Mouse (Mus musculus) neural tube, embryonic 11.5 days (tissue): ENCODE data around the gene Olfr1359. TPM values are rescaled to one million over a fixed set of nuclear protein-coding genes. Genes with fewer than 3 reads are reported as not detected.
A peak's percentile ranks its signal among the peaks of the same experiment; 100 is the strongest.
"Not testable (repeated sequence)": the region's sequence is repeated elsewhere in the genome, so short reads cannot be mapped to it uniquely, and the experiment has no call there.

ENCODE experiments used
- ATAC-seq: fragments of 200-750 bp; cut with Nextera tagmentation; 2 replicates; pipeline ENCODE4 v1.8.0; 2017; ENCODE audit warnings: moderate number of reproducible peaks, mild to moderate bottlenecking, moderate TSS enrichment, moderate library complexity; ENCODE audit not compliant: insufficient read depth, low FRiP score, low TSS enrichment
- DNase-seq: peaks from one replicate; pipeline ENCODE4 v3.0.0-alpha.2; 2015; ENCODE audit warnings: low spot score
- H3K27ac ChIP-seq: fragments of 300-500 bp; sonication (generic); 2 replicates; pipeline ENCODE4 v1.5.1; 2014; ENCODE audit warnings: low read depth, mild to moderate bottlenecking, low read length
- H3K27me3 ChIP-seq: fragments of 300-500 bp; sonication (generic); 2 replicates; pipeline ENCODE4 v1.6.1; 2014; ENCODE audit warnings: mild to moderate bottlenecking, low read length, mixed read lengths; ENCODE audit not compliant: control insufficient read depth, insufficient read depth
- H3K36me3 ChIP-seq: fragments of 300-500 bp; sonication (generic); 2 replicates; pipeline ENCODE4 v1.6.1; 2014; ENCODE audit warnings: mild to moderate bottlenecking, low read length, moderate library complexity, mixed read lengths; ENCODE audit not compliant: control insufficient read depth, insufficient read depth
- H3K4me1 ChIP-seq: fragments of 300-500 bp; sonication (generic); 2 replicates; pipeline ENCODE4 v1.6.1; 2014; ENCODE audit warnings: low read length, mixed read lengths; ENCODE audit not compliant: control insufficient read depth, insufficient read depth
- H3K4me2 ChIP-seq: fragments of 300-500 bp; sonication (generic); 2 replicates; pipeline ENCODE4 v1.6.1; 2014; ENCODE audit warnings: low read depth, mild to moderate bottlenecking, moderate library complexity
- H3K4me3 ChIP-seq: fragments of 300-500 bp; sonication (generic); 2 replicates; pipeline ENCODE4 v1.5.1; 2014; ENCODE audit warnings: low read depth, low read length
- H3K9ac ChIP-seq: fragments of 300-500 bp; sonication (generic); 2 replicates; pipeline ENCODE4 v1.6.1; 2014; ENCODE audit warnings: mild to moderate bottlenecking, low read length
- H3K9me3 ChIP-seq: fragments of 300-500 bp; sonication (generic); 2 replicates; pipeline ENCODE4 v1.6.1; 2016; ENCODE audit warnings: low read length; ENCODE audit not compliant: control insufficient read depth
- WGBS: fragments of 180-500 bp; shearing (Covaris S2); extraction: QIAGEN DNeasy Blood & Tissue Kit; methylation state at CpG from one replicate; pipeline ENCODE4 v1.1.7; 2014; 5-methylcytosine and 5-hydroxymethylcytosine counted together
- polyA plus RNA-seq: library from polyadenylated mRNA; unstranded; fragments of >200 nt; fragmentation: Nextera tagmentation; extraction: Ambion mirVana; gene quantifications from 2 replicates; pipeline ENCODE4 v1.2.1, GENCODE M21; 2014

Gene Olfr1359
- polyA plus RNA-seq, 1 experiment from 2014 or later: not detected

GRCm38 (mm10) chr13:21715131-21715863 lies 17.4 kb downstream of the Olfr1359 start:
- H3K27me3 ChIP-seq: no peaks in the 10 kb centered on the region
- peak; percentile 41 for DNase-seq
- peaks cover 16% of the 10 kb centered on the region for H3K4me1 ChIP-seq
- peak overlapping the region; percentile 56 for H3K4me2 ChIP-seq
- H3K9ac ChIP-seq: peak overlapping the region; percentile 43
- peak overlapping the region; percentile 75 for H3K27ac ChIP-seq
- H3K9me3 ChIP-seq: no peaks in the 10 kb centered on the region
- H3K4me3 ChIP-seq: peak overlapping the region; percentile 32
- no peaks in the 10 kb centered on the region for H3K36me3 ChIP-seq
- ATAC-seq: no peak
- WGBS: 1% methylated on average over 22 of the region's 22 CpGs

DNA sequence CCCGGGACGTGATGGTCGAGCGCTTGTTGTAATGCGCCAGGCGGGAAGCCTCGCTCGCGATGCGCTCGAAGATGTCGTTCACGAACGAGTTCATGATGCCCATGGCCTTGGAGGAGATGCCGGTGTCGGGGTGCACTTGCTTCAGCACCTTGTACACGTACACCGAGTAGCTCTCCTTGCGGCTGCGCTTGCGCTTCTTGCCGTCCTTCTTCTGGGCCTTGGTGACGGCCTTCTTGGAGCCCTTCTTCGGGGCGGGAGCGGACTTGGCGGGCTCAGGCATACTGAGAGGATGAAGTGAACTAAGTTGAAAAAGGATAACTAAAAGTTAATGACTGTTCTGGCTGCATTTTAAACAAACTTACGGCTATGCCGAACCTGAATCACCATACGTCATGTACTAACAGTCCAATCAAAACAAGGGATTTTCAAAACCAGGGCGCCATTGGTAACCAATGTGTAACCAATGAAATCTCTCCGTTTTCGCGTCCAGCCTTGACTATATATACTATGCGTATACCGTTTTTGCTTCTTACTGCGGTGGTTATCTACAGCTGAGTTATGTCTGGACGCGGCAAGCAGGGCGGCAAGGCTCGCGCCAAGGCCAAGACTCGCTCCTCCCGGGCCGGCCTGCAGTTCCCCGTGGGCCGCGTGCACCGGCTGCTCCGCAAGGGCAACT lies 18.1 kb downstream of the Olfr1359 start, which contains the start of the genes Hist1h2bl and Hist1h2ai:
TSS of gene Hist1h2bl (minus strand) at position 280 of the 676 bp plus-strand sequence.
TSS of gene Hist1h2ai (plus strand) at position 559 of the 676 bp plus-strand sequence.
- peak within 1 kb of the TSS; percentile 68 for H3K4me2 ChIP-seq
- H3K4me1 ChIP-seq: peaks cover 22% of the 10 kb centered on the region
- not testable (repeated sequence) for H3K27me3 ChIP-seq, H3K36me3 ChIP-seq, H3K9me3 ChIP-seq
- peak within 1 kb of the TSS; percentile 69 for H3K9ac ChIP-seq
- peak within 1 kb of the TSS; percentile 32 for H3K4me3 ChIP-seq
- WGBS: 1% methylated on average over 27 of the region's 50 CpGs
- H3K27ac ChIP-seq: peak within 1 kb of the TSS; percentile 87
- ATAC-seq (peak; percentile 92), DNase-seq (peak; percentile 83)

DNA sequence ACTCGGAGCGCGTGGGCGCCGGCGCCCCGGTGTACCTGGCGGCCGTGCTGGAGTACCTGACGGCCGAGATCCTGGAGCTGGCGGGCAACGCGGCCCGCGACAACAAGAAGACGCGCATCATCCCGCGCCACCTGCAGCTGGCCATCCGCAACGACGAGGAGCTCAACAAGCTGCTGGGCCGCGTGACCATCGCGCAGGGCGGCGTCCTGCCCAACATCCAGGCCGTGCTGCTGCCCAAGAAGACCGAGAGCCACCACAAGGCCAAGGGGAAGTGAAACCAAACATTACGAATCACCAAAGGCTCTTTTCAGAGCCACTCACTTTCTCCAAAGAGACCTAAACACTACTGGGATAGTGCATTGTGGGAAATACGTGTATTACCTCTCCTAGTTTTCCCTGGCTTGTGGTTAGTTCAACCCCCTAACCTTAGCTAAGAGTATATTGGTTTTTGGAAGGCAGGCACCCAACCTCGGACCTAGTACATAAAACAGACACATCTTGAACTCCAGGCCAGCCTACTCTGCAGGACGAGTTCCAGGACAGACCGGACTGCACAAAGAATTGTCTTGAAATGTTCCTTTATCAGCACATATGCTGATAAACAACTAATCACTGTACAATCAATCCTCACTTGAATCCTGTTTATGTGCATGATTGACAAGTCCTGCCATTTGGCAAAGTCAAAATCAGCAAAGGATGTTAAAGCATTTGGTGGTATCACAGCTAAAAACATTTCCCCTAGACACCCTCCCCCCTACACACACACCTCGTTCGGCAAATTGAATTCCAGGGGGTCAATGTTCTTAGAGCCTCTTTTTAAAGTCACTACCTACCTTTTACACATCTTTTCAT lies 18.9 kb downstream of the Olfr1359 start:
- not testable (repeated sequence) for H3K27me3 ChIP-seq, H3K36me3 ChIP-seq, H3K9me3 ChIP-seq
- H3K4me3 ChIP-seq: peak overlapping the region; percentile 32
- 1% methylated on average over 11 of the region's 38 CpGs for WGBS
- DNase-seq (peak; percentile 66), ATAC-seq (peak; percentile 4; the same call in 1 of the 2 replicates)
- H3K27ac ChIP-seq: peak overlapping the region; percentile 87
- peak overlapping the region; percentile 69 for H3K9ac ChIP-seq
- peak overlapping the region; percentile 68 for H3K4me2 ChIP-seq
- peaks cover 24% of the 10 kb centered on the region for H3K4me1 ChIP-seq

- peak; percentile 33 for ATAC-seq
- not testable (repeated sequence) for H3K9me3 ChIP-seq, H3K27me3 ChIP-seq, H3K36me3 ChIP-seq
- H3K4me2 ChIP-seq: peak within 1 kb of the TSS; percentile 68
- H3K4me3 ChIP-seq: peak within 1 kb of the TSS; percentile 32
- peaks cover 25% of the 10 kb centered on the region for H3K4me1 ChIP-seq
- H3K9ac ChIP-seq: peak within 1 kb of the TSS; percentile 69
- WGBS: under 1% methylated on average over 27 of the region's 56 CpGs
- DNase-seq: peak; percentile 87
- peak within 1 kb of the TSS; percentile 87 for H3K27ac ChIP-seq
Observed at GRCm38 (mm10) chr13:21717397-21718357, 19.8 kb downstream of the Olfr1359 start, which contains the start of gene Hist1h3h. TSS of gene Hist1h3h (plus strand) at chr13:21717659.

GRCm38 (mm10) chr13:21718381-21719080 lies 20.6 kb downstream of the Olfr1359 start:
- Histone ChIP-seq H3K27ac (peak overlapping the region; percentile 65), H3K4me3 (peak overlapping the region; percentile 32), H3K4me2 (peak overlapping the region; percentile 49), H3K27me3 (no peaks in the 10 kb centered on the region), H3K4me1 (peaks cover 26% of the 10 kb centered on the region), H3K36me3 (no peaks in the 10 kb centered on the region), H3K9me3 (no peaks in the 10 kb centered on the region), H3K9ac (peak overlapping the region; percentile 61)
- peak; percentile 44 for DNase-seq
- WGBS: 63% methylated on average over 4 of the region's 4 CpGs
- ATAC-seq: no peak

DNA sequence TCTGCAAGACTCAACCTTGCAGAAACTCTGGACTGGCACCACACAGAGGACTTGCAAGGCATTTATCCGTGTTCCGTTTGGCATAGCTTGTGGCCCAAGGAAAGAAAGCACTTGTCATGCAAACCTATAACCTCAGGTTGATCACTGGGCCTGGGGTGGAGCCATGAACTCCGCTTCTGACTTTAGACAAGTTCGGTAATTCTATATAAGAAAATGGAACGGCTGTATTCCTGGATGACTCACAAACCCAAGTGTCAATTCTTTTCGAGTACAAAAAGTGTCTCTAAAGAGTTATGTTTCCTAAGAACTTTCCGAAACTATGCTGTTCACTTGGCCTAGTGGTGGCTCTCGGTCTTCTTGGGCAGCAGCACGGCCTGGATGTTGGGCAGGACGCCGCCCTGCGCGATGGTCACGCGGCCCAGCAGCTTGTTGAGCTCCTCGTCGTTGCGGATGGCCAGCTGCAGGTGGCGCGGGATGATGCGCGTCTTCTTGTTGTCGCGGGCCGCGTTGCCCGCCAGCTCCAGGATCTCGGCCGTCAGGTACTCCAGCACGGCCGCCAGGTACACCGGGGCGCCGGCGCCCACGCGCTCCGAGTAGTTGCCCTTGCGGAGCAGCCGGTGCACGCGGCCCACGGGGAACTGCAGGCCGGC lies 23.3 kb downstream of the Olfr1359 start:
- H3K9me3 ChIP-seq, H3K27me3 ChIP-seq, H3K36me3 ChIP-seq: not testable (repeated sequence)
- H3K4me2 ChIP-seq: peak overlapping the region; percentile 57
- H3K27ac ChIP-seq: peak overlapping the region; percentile 90
- H3K9ac ChIP-seq: peak overlapping the region; percentile 80
- DNase-seq (peak; percentile 35), ATAC-seq (peak; percentile 11; the same call in 1 of the 2 replicates)
- H3K4me1 ChIP-seq: peaks cover 20% of the 10 kb centered on the region
- WGBS: 3% methylated on average over 20 of the region's 44 CpGs
- peak overlapping the region; percentile 31 for H3K4me3 ChIP-seq

GRCm38 (mm10) chr13:21721757-21722372 lies 24.0 kb downstream of the Olfr1359 start, which contains the start of gene Hist1h2bm:
TSS of gene Hist1h2bm (plus strand) at chr13:21722044.
- Histone ChIP-seq H3K9ac (peak within 1 kb of the TSS; percentile 80), H3K27ac (peak within 1 kb of the TSS; percentile 90), H3K4me2 (peak within 1 kb of the TSS; percentile 57), H3K4me3 (peak within 1 kb of the TSS; percentile 31), H3K4me1 (peaks cover 20% of the 10 kb centered on the region)
- not testable (repeated sequence) for H3K27me3 ChIP-seq, H3K9me3 ChIP-seq, H3K36me3 ChIP-seq
- 0% methylated on average over 28 of the region's 37 CpGs for WGBS
- DNase-seq (peak; percentile 85), ATAC-seq (peak; percentile 94)
